Mouse (Mus musculus) gastrocnemius, postnatal 14 days (tissue): Measurements from ENCODE around the gene Gm49403. TPM values are rescaled to one million over a fixed set of nuclear protein-coding genes. Genes with fewer than 3 reads are reported as not detected.

Experiments
- microRNA-seq, 2 experiments: library from miRNA; unstranded; fragments of <30 nt; microRNA quantifications; one replicate each; pipeline ENCODE4 v1.2.0; 2021
- total RNA-seq, 2 experiments: library from RNA; stranded (reverse); gene quantifications; 2 replicates each; pipeline ENCODE4 v1.2.3; 2021

Gene Gm49403
- total RNA-seq, 2 experiments from 2014 or later: not detected

Small RNA genes within 50 kb of the gene (microRNA-seq; reads per million reads assigned to microRNA genes)
- gene Mir5136: 0 reads per million in 2 experiments

Other genes starting within 250 kb of the Gm49403 start
- gene Chrm1, start 220.1 kb upstream of the Gm49403 start, total RNA-seq: under 1 TPM in 1 of 2 experiments, not detected in 1; 0.02 TPM
- gene Slc3a2, start 160.6 kb upstream of the Gm49403 start, total RNA-seq: 10 to 100 TPM; 24.6 to 26.8 TPM
- gene Wdr74, start 148.1 kb upstream of the Gm49403 start, total RNA-seq: 10 to 100 TPM; 21.7 to 23.4 TPM
- not detected for gene 1700092M07Rik, start 143.2 kb upstream of the Gm49403 start, total RNA-seq
- gene Stx5a, start 142.5 kb upstream of the Gm49403 start, total RNA-seq: 10 to 100 TPM; 24.1 to 28.0 TPM
- 10 to 100 TPM; 32.5 to 33.2 TPM for gene Nxf1, start 126.9 kb upstream of the Gm49403 start, total RNA-seq
- gene Tmem223, start 112.9 kb upstream of the Gm49403 start, total RNA-seq: 10 to 100 TPM; 78.5 to 81.9 TPM
- 10 to 100 TPM in 1 of 2 experiments, 1 to 10 TPM in 1; 9.7 to 11.1 TPM for gene Tmem179b, start 109.5 kb upstream of the Gm49403 start, total RNA-seq
- gene Taf6l, start 97.5 kb upstream of the Gm49403 start, total RNA-seq: 1 to 10 TPM; 9.0 to 9.4 TPM
- 10 to 100 TPM; 34.1 to 35.5 TPM for gene Polr2g, start 85.4 kb upstream of the Gm49403 start, total RNA-seq
- gene Zbtb3, start 81.4 kb upstream of the Gm49403 start, total RNA-seq: 1 to 10 TPM in 1 of 2 experiments, under 1 TPM in 1; 0.62 to 1.5 TPM
- 10 to 100 TPM in 1 of 2 experiments, 1 to 10 TPM in 1; 9.6 to 10.7 TPM for gene Ttc9c, start 64.6 kb upstream of the Gm49403 start, total RNA-seq
- 10 to 100 TPM; 35.4 to 37.3 TPM for gene Hnrnpul2, start 63.9 kb upstream of the Gm49403 start, total RNA-seq
- gene AC129217.1, start 54.2 kb upstream of the Gm49403 start, total RNA-seq: not detected
- gene Bscl2, start 46.5 kb upstream of the Gm49403 start, total RNA-seq: 10 to 100 TPM; 14.4 to 15.6 TPM
- not detected for gene Gng3, start 44.7 kb upstream of the Gm49403 start, total RNA-seq
- gene Lrrn4cl, start 33.2 kb upstream of the Gm49403 start, total RNA-seq: 10 to 100 TPM in 1 of 2 experiments, 1 to 10 TPM in 1; 7.8 to 11.0 TPM
- gene Ubxn1, start 12.4 kb upstream of the Gm49403 start, total RNA-seq: 100 to 1,000 TPM; 182 to 211 TPM
- gene Uqcc3, start 3.0 kb upstream of the Gm49403 start, total RNA-seq: 10 to 100 TPM; 55.1 to 64.7 TPM
- 1 to 10 TPM; 4.4 to 6.7 TPM for gene Lbhd1, start 198 bp upstream of the Gm49403 start, total RNA-seq
- 10 to 100 TPM; 20.3 to 26.3 TPM for gene 1810009A15Rik, start 4.9 kb downstream of the Gm49403 start, total RNA-seq
- 1 to 10 TPM in 1 of 2 experiments, not detected in 1; 3.3 TPM for gene Gm49416, start 5.0 kb downstream of the Gm49403 start, total RNA-seq
- 10 to 100 TPM in 1 of 2 experiments, 1 to 10 TPM in 1; 9.5 to 10.3 TPM for gene Ints5, start 9.1 kb downstream of the Gm49403 start, total RNA-seq
- gene Ganab, start 14.1 kb downstream of the Gm49403 start, total RNA-seq: 10 to 100 TPM; 30.7 to 34.3 TPM
- gene B3gat3, start 36.4 kb downstream of the Gm49403 start, total RNA-seq: 10 to 100 TPM; 21.4 to 24.2 TPM
- gene Rom1, start 45.4 kb downstream of the Gm49403 start, total RNA-seq: 1 to 10 TPM; 4.9 to 6.0 TPM
- gene Eml3, start 45.6 kb downstream of the Gm49403 start, total RNA-seq: 1 to 10 TPM; 8.6 to 8.9 TPM
- 10 to 100 TPM; 27.4 to 27.9 TPM for gene Mta2, start 57.9 kb downstream of the Gm49403 start, total RNA-seq
- gene Tut1, start 69.9 kb downstream of the Gm49403 start, total RNA-seq: 1 to 10 TPM; 8.2 to 8.4 TPM
- gene Eef1g, start 83.1 kb downstream of the Gm49403 start, total RNA-seq: 100 to 1,000 TPM; 500 to 587 TPM
- 100 to 1,000 TPM; 194 to 197 TPM for gene Ahnak, start 105.4 kb downstream of the Gm49403 start, total RNA-seq
- gene Scgb1a1, start 204.0 kb downstream of the Gm49403 start, total RNA-seq: not detected